ENCODE assay signal across 21 mouse cellular contexts in the genomic region with DNA sequence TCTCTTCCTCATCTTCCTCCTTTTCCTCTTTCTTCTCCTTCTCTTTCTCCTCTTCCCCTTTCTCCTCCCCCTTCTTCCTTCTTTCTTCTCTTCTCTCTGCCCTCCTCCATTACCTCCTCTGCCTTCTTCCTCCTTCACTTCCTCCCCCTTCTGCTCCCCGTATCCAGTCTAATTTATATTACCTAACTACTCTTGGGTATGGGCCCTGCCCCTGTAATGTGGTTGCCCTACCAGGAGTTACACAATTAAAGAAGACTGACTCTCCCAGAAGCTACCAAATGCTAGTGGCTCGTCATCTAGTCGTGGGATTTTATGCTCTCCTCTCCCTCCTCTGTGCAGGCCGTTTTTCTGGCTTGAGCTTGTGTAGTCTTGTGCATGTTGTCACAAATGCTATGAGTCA. TPM values are rescaled to one million over a fixed set of nuclear protein-coding genes. Genes with fewer than 3 reads are reported as not detected.
A peak's percentile ranks its signal among the peaks of the same experiment; 100 is the strongest.
DNase-seq lines count a peak whose midpoint lies in the region; ATAC-seq and TF ChIP-seq lines count a peak whose summit lies in the region.
"Had no signal": no experiment of that assay in that cellular context is flagged by ENCODE, and none has a peak within 500 bp of the region (broad histone marks: within the 10 kb centered on the region; RNA-seq: fewer than 3 reads in every experiment).

No protein-coding gene starts in this region.

- H3K27ac ChIP-seq in heart, embryonic 12.5 days (ENCODE audit: poor library complexity, severe bottlenecking): no peak overlapping the region
- H3K27ac ChIP-seq: embryonic facial prominence, embryonic 12.5 days; forebrain, embryonic 12.5 days; gastrocnemius, adult 2 months; heart, adult 2 months; hindbrain, embryonic 15.5 days had no signal

- peak; percentile 18 for DNase-seq in lung, postnatal 36 days
- no peak for DNase-seq in lung, adult 2 months
- DNase-seq in urinary bladder, postnatal 36 days (ENCODE audit: low spot score in 2 of 2): peak; percentile 20 to 22
- DNase-seq in urinary bladder, postnatal 10 days (ENCODE audit: low spot score): no peak
- no peak for DNase-seq in embryo, embryonic 9.5 days (ENCODE audit: extremely low spot score)
- DNase-seq: adrenal gland, postnatal 25 days; cerebellum, adult 2 months; cerebellum, postnatal 10 days; embryo, embryonic 11 days; gastrocnemius, adult 2 months; gastrocnemius, postnatal 25 days; heart, adult 2 months had no signal

- no peaks in the 10 kb centered on the region for H3K36me3 ChIP-seq in heart, embryonic 12.5 days
- H3K36me3 ChIP-seq: embryonic facial prominence, embryonic 12.5 days; forebrain, embryonic 12.5 days; hindbrain, embryonic 15.5 days had no signal

- no peak overlapping the region for H3K4me3 ChIP-seq in lung, adult 2 months (replicated peaks; ENCODE audit: extremely low read depth, low read depth, low read length)
- no peak overlapping the region for H3K4me3 ChIP-seq in heart, embryonic 12.5 days
- H3K4me3 ChIP-seq: embryonic facial prominence, embryonic 12.5 days; forebrain, embryonic 12.5 days; gastrocnemius, adult 2 months; heart, adult 2 months; hindbrain, embryonic 15.5 days had no signal

- 0 out of 2 replicates have a peak, but pooled peaks cover 8% of the 10 kb centered on the region for H3K27me3 ChIP-seq in heart, embryonic 12.5 days (replicated peaks)
- H3K27me3 ChIP-seq: Patski had no signal

- H3K4me2 ChIP-seq in heart, embryonic 12.5 days: no peak overlapping the region
- H3K4me2 ChIP-seq: embryonic facial prominence, embryonic 12.5 days; forebrain, embryonic 12.5 days; heart, embryonic 11.5 days; hindbrain, embryonic 15.5 days had no signal

- no peaks in the 10 kb centered on the region for H3K4me1 ChIP-seq in lung, adult 2 months (ENCODE audit: control insufficient read depth, insufficient read depth, low read length)
- H3K4me1 ChIP-seq in heart, embryonic 12.5 days (replicated peaks): no peaks in the 10 kb centered on the region

- ATAC-seq in megakaryocyte, adult 5-6 weeks (ENCODE audit: poor library complexity, severe bottlenecking): peak; percentile 45
- ATAC-seq in heart, embryonic 12.5 days (ENCODE audit: insufficient number of reproducible peaks, low FRiP score): no peak
- ATAC-seq: activated CD4-positive, CD25-positive, alpha-beta regulatory T cell, adult 4 months; forebrain, embryonic 16.5 days; Patski had no signal

- no peak overlapping the region for H3K9ac ChIP-seq in heart, embryonic 12.5 days
- H3K9ac ChIP-seq: embryonic facial prominence, embryonic 12.5 days; forebrain, embryonic 12.5 days; hindbrain, embryonic 15.5 days had no signal

- TF ChIP-seq CTCF in lung, adult 2 months (IDR thresholded peaks at IDR 0.05; ENCODE audit: insufficient read depth, low read length): no peak

- no peaks in the 10 kb centered on the region for H3K9me3 ChIP-seq in heart, embryonic 12.5 days (replicated peaks)
- H3K9me3 ChIP-seq: embryonic facial prominence, embryonic 12.5 days; forebrain, embryonic 12.5 days; hindbrain, embryonic 15.5 days had no signal

- 71% methylated on average over 4 of the region's 4 CpGs for WGBS in lung, adult 2 months
- 72% methylated on average over 4 of the region's 4 CpGs for WGBS in heart, embryonic 12.5 days

- no peak for TF ChIP-seq POLR2A in lung, adult 2 months (IDR thresholded peaks at IDR 0.05; ENCODE audit: borderline replicate concordance, extremely low read depth, low read depth, low read length)

RNA-seq across cellular contexts. Expression of a gene that starts 5.0 kb away (rescaled TPM):
- 5.0 and 5.5 TPM in 2 replicates for polyA plus RNA-seq in lung, adult 2 months (2012; rRNA removed)
- total RNA-seq in megakaryocyte, adult 5-6 weeks (2015): 93.1 and 109 TPM in 2 replicates
- 59.0 and 73.8 TPM in 2 replicates for total RNA-seq in megakaryocyte, adult 5-6 weeks (2017)
- polyA plus RNA-seq in heart, embryonic 12.5 days (2016; fragmentation: Nextera tagmentation; extraction: Ambion mirVana): 0.68 and 0.95 TPM in 2 replicates

Comparison
In these comparisons a context has a peak if more than half of its experiments do, and no peak if none do; other contexts are left out.
1. DNase-seq: peak in lung, postnatal 36 days (single experiment) and urinary bladder, postnatal 36 days (2 of 2); none in lung, adult 2 months (single experiment), urinary bladder, postnatal 10 days (single experiment) and embryo, embryonic 9.5 days (single experiment).